26 mouse cellular contexts compared by ENCODE assay signal in genomic region chr13:78104851-78105250, GRCm38 (mm10).
"Had no signal": no experiment of that assay in that cellular context is flagged by ENCODE, and none has a peak within 500 bp of the region (broad histone marks: within the 10 kb centered on the region; RNA-seq: fewer than 3 reads in every experiment).

No protein-coding gene starts in this region.

- H3K9ac ChIP-seq: heart, embryonic 15.5 days; hindbrain, embryonic 12.5 days; hindbrain, embryonic 14.5 days; intestine, embryonic 15.5 days; limb, embryonic 12.5 days; liver, embryonic 13.5 days; liver, embryonic 15.5 days had no signal

- H3K4me1 ChIP-seq: hindbrain, embryonic 12.5 days; intestine, embryonic 15.5 days; liver, embryonic 13.5 days; liver, embryonic 15.5 days had no signal

- H3K4me2 ChIP-seq: heart, embryonic 15.5 days; hindbrain, embryonic 12.5 days; hindbrain, embryonic 14.5 days; intestine, embryonic 15.5 days; limb, embryonic 12.5 days; liver, embryonic 11.5 days; liver, embryonic 13.5 days; liver, embryonic 15.5 days had no signal

- H3K27me3 ChIP-seq: heart, embryonic 15.5 days; hindbrain, embryonic 12.5 days; intestine, embryonic 15.5 days; limb, embryonic 12.5 days; liver, embryonic 13.5 days; liver, embryonic 15.5 days had no signal

- DNase-seq: gastrocnemius, adult 2 months; gastrocnemius, postnatal 10 days; gastrocnemius, postnatal 25 days; heart, postnatal 14 days; heart, postnatal 4 days; kidney, adult 18-20 months; kidney, postnatal 14 days; kidney, postnatal 36 days; liver; liver, embryonic 13.5 days had no signal

- H3K9me3 ChIP-seq: heart, embryonic 10.5 days; heart, embryonic 15.5 days; hindbrain, embryonic 10.5 days; hindbrain, embryonic 12.5 days; intestine, embryonic 15.5 days; limb, embryonic 10.5 days; limb, embryonic 12.5 days; liver, embryonic 13.5 days; liver, embryonic 15.5 days had no signal

- ATAC-seq: forebrain, embryonic 16.5 days; hindbrain, embryonic 16.5 days; inflammation-experienced regulatory T-cells, adult 6 months; intestine, embryonic 15.5 days; intestine, postnatal 0 days had no signal

- H3K4me3 ChIP-seq: gastrocnemius, adult 2 months; heart, embryonic 10.5 days; heart, embryonic 15.5 days; hindbrain, embryonic 10.5 days; hindbrain, embryonic 12.5 days; intestine, embryonic 15.5 days; layer of hippocampus, adult 2 months; left cerebral cortex, adult 2 months; limb, embryonic 10.5 days; limb, embryonic 12.5 days; liver, embryonic 13.5 days; liver, embryonic 15.5 days had no signal

- H3K27ac ChIP-seq: gastrocnemius, adult 2 months; heart, embryonic 10.5 days; heart, embryonic 15.5 days; hindbrain, embryonic 10.5 days; hindbrain, embryonic 12.5 days; hindbrain, embryonic 14.5 days; intestine, embryonic 15.5 days; layer of hippocampus, adult 2 months; left cerebral cortex, adult 2 months; limb, embryonic 10.5 days; limb, embryonic 12.5 days; liver, embryonic 13.5 days; liver, embryonic 15.5 days had no signal

- H3K36me3 ChIP-seq: heart, embryonic 10.5 days; heart, embryonic 15.5 days; hindbrain, embryonic 10.5 days; hindbrain, embryonic 12.5 days; intestine, embryonic 15.5 days; limb, embryonic 10.5 days; limb, embryonic 12.5 days; liver, embryonic 13.5 days; liver, embryonic 15.5 days had no signal
